Mouse (Mus musculus) limb, embryonic 13.5 days (tissue): Measurements from ENCODE around the gene Tmem158. TPM values are rescaled to one million over a fixed set of nuclear protein-coding genes. Genes with fewer than 3 reads are reported as not detected.

Source experiments
- ATAC-seq: fragments of 200-750 bp; cut with Nextera tagmentation; 2 replicates; pipeline ENCODE4 v1.8.0; 2017; ENCODE audit warnings: low read depth, moderate number of reproducible peaks, moderate TSS enrichment; ENCODE audit not compliant: low FRiP score
- H3K27ac ChIP-seq: fragments of 300-500 bp; sonication (generic); 2 replicates; pipeline ENCODE4 v1.5.1; 2015; ENCODE audit warnings: inconsistent platforms, mild to moderate bottlenecking, moderate library complexity
- H3K27me3 ChIP-seq: fragments of 300-500 bp; sonication (generic); 2 replicates; pipeline ENCODE4 v1.6.1; 2015; ENCODE audit warnings: mild to moderate bottlenecking, inconsistent platforms
- H3K36me3 ChIP-seq: fragments of 300-500 bp; sonication (generic); 2 replicates; pipeline ENCODE4 v1.6.1; 2015; ENCODE audit warnings: inconsistent platforms, mild to moderate bottlenecking, moderate library complexity
- H3K4me1 ChIP-seq: fragments of 300-500 bp; sonication (generic); 2 replicates; pipeline ENCODE4 v1.6.1; 2015; ENCODE audit warnings: inconsistent platforms
- H3K4me2 ChIP-seq: fragments of 300-500 bp; sonication (generic); replicated peaks from 2 replicates; pipeline ENCODE4 v1.6.1; 2015; ENCODE audit warnings: inconsistent platforms, mild to moderate bottlenecking, moderate library complexity
- H3K4me3 ChIP-seq: fragments of 300-500 bp; sonication (generic); 2 replicates; pipeline ENCODE4 v1.5.1; 2015; ENCODE audit warnings: moderate library complexity, mild to moderate bottlenecking, inconsistent platforms
- H3K9ac ChIP-seq: fragments of 300-500 bp; sonication (generic); 2 replicates; pipeline ENCODE4 v1.6.1; 2015; ENCODE audit warnings: mild to moderate bottlenecking, inconsistent platforms
- H3K9me3 ChIP-seq: fragments of 300-500 bp; sonication (generic); 2 replicates; pipeline ENCODE4 v1.6.1; 2016; ENCODE audit warnings: inconsistent platforms
- WGBS: fragments of 180-500 bp; shearing (Covaris S2); methylation state at CpG from one replicate; pipeline ENCODE4 v1.1.7; 2015; 5-methylcytosine and 5-hydroxymethylcytosine counted together
- polyA plus RNA-seq: library from polyadenylated mRNA; unstranded; fragments of >200 nt; fragmentation: Nextera tagmentation; extraction: Ambion mirVana; gene quantifications from 2 replicates; pipeline ENCODE4 v1.2.1, GENCODE M21; 2015

Tmem158 gene
- polyA plus RNA-seq, 1 experiment from 2014 or later: 15.3 TPM

DNA sequence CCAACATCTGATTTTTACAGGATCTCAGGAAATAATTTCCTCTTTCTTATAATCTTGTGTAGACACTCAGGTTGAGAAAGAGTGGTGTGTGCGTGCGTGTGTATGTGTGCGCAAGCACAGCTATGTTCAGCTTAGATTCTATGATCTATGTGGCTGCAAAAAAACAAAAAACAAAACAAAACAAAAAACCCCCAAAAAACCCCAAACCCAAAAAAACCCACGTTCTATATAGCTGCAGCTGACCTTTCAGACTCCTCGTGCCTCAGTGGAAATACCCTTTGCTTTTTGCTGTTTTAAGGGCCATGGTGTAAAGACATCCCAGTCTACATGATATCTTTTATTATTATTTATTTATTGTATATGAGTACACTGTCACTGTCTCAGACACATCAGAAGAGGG, 19.4 kb downstream of the Tmem158 start:
- ATAC-seq: no peak
- H3K9me3 ChIP-seq: no peaks in the 10 kb centered on the region
- H3K36me3 ChIP-seq: no peaks in the 10 kb centered on the region
- WGBS: 88% methylated on average over 5 of the region's 5 CpGs
- no peak overlapping the region for H3K4me2 ChIP-seq
- no peak overlapping the region for H3K27ac ChIP-seq
- no peaks in the 10 kb centered on the region for H3K27me3 ChIP-seq
- no peak overlapping the region for H3K9ac ChIP-seq
- H3K4me1 ChIP-seq: peaks cover 9% of the 10 kb centered on the region
- H3K4me3 ChIP-seq: no peak overlapping the region

DNA sequence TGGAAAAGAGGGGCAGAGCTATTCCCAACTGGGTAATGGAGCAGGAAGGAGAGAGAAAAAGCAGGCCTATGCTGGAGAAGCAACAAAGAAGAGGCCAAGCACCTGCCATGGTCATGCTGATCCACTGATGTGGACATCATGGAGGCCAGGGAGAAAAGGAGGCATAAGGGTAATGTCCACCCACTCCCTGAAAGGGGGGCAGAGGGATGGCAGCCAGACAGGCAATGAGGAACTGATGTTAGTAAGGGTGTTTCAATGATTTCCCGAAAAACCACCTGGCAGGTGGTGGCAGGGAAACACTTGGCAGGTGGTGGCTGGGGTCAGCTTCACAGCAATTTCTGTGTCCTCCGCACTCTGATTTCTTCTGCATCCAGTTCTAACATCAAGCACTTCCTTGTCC, 19.8 kb downstream of the Tmem158 start:
- H3K9ac ChIP-seq: no peak overlapping the region
- ATAC-seq: no peak
- peaks cover 9% of the 10 kb centered on the region for H3K4me1 ChIP-seq
- H3K36me3 ChIP-seq: no peaks in the 10 kb centered on the region
- WGBS: 81% methylated on average over 2 of the region's 2 CpGs
- no peaks in the 10 kb centered on the region for H3K27me3 ChIP-seq
- no peak overlapping the region for H3K27ac ChIP-seq
- H3K9me3 ChIP-seq: no peaks in the 10 kb centered on the region
- no peak overlapping the region for H3K4me3 ChIP-seq
- H3K4me2 ChIP-seq: no peak overlapping the region

DNA sequence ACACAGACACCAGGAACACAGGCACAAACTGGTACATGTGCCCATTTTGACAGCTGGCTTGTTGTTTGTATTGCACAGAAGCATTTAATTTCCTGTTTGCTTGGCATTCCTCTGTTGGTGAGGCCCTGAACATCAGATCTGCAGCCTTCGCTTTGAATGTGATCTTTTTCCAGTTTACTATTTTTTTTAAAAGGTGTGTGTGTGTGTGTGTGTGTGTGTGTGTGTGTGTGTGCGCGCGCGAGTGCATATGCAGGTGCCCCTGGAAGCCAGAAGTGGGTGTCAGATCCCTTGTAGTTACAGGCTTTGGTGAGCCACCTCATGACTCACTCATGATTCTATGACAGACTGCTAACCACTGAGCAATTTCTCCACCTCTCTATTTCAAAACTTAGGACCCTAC, 20.3 kb downstream of the Tmem158 start:
- no peak overlapping the region for H3K4me3 ChIP-seq
- no peak overlapping the region for H3K4me2 ChIP-seq
- H3K36me3 ChIP-seq: no peaks in the 10 kb centered on the region
- H3K4me1 ChIP-seq: peaks cover 9% of the 10 kb centered on the region
- H3K9me3 ChIP-seq: no peaks in the 10 kb centered on the region
- H3K27me3 ChIP-seq: no peaks in the 10 kb centered on the region
- WGBS: 95% methylated on average over 5 of the region's 5 CpGs
- ATAC-seq: no peak
- no peak overlapping the region for H3K27ac ChIP-seq
- no peak overlapping the region for H3K9ac ChIP-seq

DNA sequence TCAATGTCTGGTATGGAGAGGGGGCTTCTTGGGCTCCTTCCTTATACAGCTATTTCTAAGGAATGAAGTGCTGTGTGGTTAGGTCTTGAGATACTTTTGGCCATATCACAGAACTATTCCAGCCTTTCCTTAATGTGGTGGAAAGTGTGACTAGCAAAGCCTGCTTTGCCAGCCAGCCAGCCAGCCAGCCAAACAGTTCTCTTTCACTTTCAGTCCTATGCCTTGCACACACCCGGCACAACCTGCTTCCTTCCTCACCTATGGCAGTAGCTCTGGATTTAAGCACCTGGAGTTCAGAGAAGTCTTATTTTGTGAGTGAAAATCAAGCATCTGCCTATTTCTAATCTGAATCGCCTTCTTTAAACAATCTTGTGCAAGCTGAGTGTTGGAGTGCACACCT, 20.9 kb downstream of the Tmem158 start:
- Histone ChIP-seq H3K9me3 (no peaks in the 10 kb centered on the region), H3K4me1 (peaks cover 9% of the 10 kb centered on the region), H3K4me3 (no peak overlapping the region), H3K27me3 (no peaks in the 10 kb centered on the region), H3K4me2 (no peak overlapping the region), H3K27ac (no peak overlapping the region), H3K36me3 (no peaks in the 10 kb centered on the region), H3K9ac (no peak overlapping the region)
- 74% methylated on average over 2 of the region's 2 CpGs for WGBS
- no peak for ATAC-seq

DNA sequence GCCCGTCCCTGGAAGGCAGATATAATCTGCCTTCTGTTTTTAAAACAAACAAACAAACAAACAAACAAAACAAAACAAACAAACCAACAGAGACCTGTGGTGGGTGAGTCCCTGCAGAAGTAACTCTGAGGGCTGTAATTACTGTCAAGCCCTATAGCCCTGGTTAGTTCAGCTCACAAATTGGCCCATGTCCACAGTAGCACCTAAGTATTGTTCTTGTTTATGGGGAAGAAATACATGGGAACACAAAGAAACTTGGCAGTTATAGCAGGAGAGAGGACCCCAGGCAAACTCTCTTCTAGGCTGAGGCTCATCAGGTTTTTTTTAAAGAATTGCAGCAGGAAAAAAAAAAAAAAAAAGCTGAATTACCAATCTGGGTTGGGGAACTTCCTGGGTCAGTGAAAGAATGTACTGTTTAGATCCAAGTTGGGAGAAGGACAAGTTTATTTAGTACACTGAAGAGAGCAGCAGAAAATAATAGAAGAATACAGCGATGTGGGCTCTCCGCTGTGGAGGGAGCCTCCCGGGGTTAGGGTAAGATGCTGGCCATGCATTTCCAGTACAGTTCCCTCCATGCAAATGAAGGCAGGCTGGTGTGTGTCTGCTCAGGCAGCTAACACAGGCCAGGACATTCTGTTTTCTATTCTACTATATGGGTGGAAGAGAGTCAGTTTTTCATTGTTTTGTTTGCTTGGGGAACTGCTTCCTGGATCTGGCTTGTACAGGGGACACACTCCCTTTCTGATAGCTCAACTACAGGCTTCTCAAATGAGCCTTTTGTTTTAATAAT, 22.1 kb downstream of the Tmem158 start:
- no peak overlapping the region for H3K4me3 ChIP-seq
- no peak overlapping the region for H3K4me2 ChIP-seq
- 50% methylated on average over 4 of the region's 4 CpGs for WGBS
- no peak overlapping the region for H3K9ac ChIP-seq
- H3K4me1 ChIP-seq: peaks cover 9% of the 10 kb centered on the region
- peak overlapping the region; percentile 7; the same call in 1 of the 2 replicates for H3K27ac ChIP-seq
- H3K9me3 ChIP-seq: no peaks in the 10 kb centered on the region
- no peaks in the 10 kb centered on the region for H3K27me3 ChIP-seq
- no peak for ATAC-seq
- H3K36me3 ChIP-seq: no peaks in the 10 kb centered on the region

DNA sequence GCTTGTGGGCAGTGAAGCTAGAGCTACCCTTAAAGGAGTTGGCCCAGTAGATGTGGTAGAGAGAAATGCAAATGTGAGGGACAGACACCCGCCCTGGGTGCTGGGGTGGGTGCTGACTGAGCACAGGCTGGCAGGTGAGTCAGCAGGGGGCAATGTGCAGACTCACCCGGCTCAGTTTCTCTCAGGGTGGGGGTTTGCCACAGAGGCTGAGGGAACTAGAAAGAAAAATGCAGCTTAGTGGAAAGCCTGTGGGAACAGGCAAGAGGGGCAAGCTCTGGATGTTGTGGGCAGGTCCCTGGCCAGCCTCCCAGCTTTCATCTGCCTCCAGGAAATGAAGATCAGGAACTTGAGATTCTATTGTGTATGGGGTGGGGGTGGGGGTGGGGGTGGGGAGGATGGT, 22.8 kb downstream of the Tmem158 start:
- no peak for ATAC-seq
- H3K4me1 ChIP-seq: peaks cover 9% of the 10 kb centered on the region
- no peaks in the 10 kb centered on the region for H3K9me3 ChIP-seq
- 30% methylated on average over 2 of the region's 2 CpGs for WGBS
- H3K9ac ChIP-seq: no peak overlapping the region
- H3K36me3 ChIP-seq: no peaks in the 10 kb centered on the region
- H3K4me3 ChIP-seq: no peak overlapping the region
- H3K27ac ChIP-seq: no peak overlapping the region
- no peak overlapping the region for H3K4me2 ChIP-seq
- H3K27me3 ChIP-seq: no peaks in the 10 kb centered on the region

DNA sequence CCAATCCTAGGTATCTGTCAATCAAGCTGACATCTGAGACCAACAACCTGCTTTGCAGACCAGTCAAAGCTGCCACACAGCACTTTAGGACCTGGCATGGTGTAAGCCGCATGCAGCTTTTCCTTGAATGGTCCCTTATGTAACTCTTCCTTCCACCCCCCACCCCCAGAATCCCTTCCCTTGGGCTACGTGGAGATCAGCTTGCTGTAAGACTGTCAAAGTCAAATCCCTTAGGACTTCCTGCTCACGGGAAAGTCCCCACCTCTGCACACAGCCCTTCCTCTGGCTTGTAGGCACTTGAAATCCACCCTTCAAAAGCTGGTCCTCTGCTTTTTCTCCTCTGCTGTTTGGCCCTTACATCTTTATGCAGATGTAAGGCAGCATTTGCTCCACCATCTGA, 24.9 kb downstream of the Tmem158 start:
- no peaks in the 10 kb centered on the region for H3K36me3 ChIP-seq
- no peak overlapping the region for H3K27ac ChIP-seq
- no peak overlapping the region for H3K4me2 ChIP-seq
- H3K9me3 ChIP-seq: no peaks in the 10 kb centered on the region
- H3K27me3 ChIP-seq: no peaks in the 10 kb centered on the region
- no peak overlapping the region for H3K9ac ChIP-seq
- no peak overlapping the region for H3K4me3 ChIP-seq
- peaks cover 9% of the 10 kb centered on the region for H3K4me1 ChIP-seq
- ATAC-seq: no peak
- WGBS: 36% methylated on average over 3 of the region's 3 CpGs

DNA sequence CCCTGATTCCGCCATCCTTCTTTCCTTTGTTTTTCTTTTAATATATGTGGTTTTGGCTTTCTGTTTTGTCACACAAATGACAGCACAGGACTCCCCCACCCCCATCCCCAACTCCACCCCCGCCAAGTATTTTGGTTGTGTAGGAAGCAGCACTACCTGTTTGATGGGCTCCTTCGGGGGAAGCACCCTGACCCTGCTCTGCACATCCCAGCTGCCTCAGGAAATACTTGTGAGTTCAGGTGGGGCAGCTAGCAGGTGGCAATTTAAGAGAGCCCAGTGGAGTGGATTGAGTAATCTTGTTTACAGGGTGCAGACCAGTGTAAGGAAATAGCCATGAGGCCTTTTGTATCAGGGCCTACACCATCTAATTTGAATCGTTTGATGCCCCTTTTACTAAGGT, 30.7 kb downstream of the Tmem158 start:
- no peak overlapping the region for H3K27ac ChIP-seq
- WGBS: 76% methylated on average over 4 of the region's 4 CpGs

DNA sequence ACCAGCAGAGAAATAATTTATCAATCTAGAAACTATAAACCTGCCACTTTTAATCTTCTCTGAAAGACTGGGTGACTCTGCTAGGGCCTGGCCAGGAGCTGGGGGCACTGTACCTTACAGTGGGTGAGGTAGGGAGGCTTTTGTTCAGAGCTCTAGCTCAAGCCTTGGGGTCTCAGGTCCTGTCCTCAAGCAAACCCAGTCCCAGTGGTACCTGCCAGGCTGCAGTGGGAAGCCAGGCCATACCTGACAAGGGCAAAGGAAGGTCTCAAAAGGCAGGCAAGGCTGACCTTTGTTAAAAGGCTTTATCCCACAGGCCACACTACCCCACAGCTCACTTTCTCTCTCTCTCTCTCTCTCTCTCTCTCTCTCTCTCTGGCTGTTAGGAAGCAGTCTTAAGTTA, 31.9 kb downstream of the Tmem158 start:
- H3K27ac ChIP-seq: no peak overlapping the region
- no peak overlapping the region for H3K4me2 ChIP-seq
- no peaks in the 10 kb centered on the region for H3K4me1 ChIP-seq
- H3K9ac ChIP-seq: no peak overlapping the region
- H3K36me3 ChIP-seq: no peaks in the 10 kb centered on the region
- ATAC-seq: no peak
- H3K27me3 ChIP-seq: no peaks in the 10 kb centered on the region
- H3K4me3 ChIP-seq: no peak overlapping the region
- H3K9me3 ChIP-seq: no peaks in the 10 kb centered on the region

More for the DNA sequence above, 30.7 kb downstream of the Tmem158 start:
- H3K27me3 ChIP-seq: no peaks in the 10 kb centered on the region
- no peak overlapping the region for H3K4me2 ChIP-seq
- no peak overlapping the region for H3K9ac ChIP-seq
- H3K36me3 ChIP-seq: no peaks in the 10 kb centered on the region
- no peaks in the 10 kb centered on the region for H3K4me1 ChIP-seq
- ATAC-seq: no peak
- H3K4me3 ChIP-seq: no peak overlapping the region
- no peaks in the 10 kb centered on the region for H3K9me3 ChIP-seq

DNA sequence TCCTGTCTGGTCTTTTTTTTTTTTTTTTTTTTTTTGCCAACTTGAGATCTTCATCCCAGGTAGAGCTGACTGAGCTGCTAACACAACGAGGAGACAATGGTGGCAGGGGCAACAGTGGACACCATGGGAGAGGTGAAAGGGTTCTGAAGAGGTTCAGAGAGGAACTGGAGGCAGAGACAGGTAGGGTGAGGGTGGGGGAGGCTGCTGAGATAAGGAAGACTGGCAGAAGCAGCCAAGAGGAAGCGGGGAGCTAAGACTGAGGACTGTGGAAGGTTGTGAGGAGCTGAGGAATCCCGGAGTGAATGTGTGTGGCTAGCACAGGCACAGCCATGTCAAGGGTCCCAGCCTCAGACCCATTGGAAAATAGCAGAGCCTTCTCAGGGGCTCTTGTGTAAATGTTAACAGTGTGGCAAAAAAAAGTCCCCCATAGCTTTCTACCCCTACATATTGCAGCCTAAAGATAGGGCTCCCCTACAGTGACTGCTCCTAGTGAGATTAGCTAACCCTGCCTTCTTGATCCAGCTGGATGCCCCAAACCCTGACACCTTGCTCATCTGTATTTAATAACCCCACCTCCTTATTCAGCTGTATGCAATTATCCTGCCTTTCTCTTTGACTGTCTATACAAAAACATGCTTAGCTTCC, 33.3 kb downstream of the Tmem158 start:
- H3K9ac ChIP-seq: no peak overlapping the region
- H3K4me1 ChIP-seq: no peaks in the 10 kb centered on the region
- no peak overlapping the region for H3K4me3 ChIP-seq
- 83% methylated on average over 3 of the region's 3 CpGs for WGBS
- H3K9me3 ChIP-seq: no peaks in the 10 kb centered on the region
- H3K4me2 ChIP-seq: no peak overlapping the region
- no peak overlapping the region for H3K27ac ChIP-seq
- ATAC-seq: no peak
- H3K36me3 ChIP-seq: no peaks in the 10 kb centered on the region
- no peaks in the 10 kb centered on the region for H3K27me3 ChIP-seq

DNA sequence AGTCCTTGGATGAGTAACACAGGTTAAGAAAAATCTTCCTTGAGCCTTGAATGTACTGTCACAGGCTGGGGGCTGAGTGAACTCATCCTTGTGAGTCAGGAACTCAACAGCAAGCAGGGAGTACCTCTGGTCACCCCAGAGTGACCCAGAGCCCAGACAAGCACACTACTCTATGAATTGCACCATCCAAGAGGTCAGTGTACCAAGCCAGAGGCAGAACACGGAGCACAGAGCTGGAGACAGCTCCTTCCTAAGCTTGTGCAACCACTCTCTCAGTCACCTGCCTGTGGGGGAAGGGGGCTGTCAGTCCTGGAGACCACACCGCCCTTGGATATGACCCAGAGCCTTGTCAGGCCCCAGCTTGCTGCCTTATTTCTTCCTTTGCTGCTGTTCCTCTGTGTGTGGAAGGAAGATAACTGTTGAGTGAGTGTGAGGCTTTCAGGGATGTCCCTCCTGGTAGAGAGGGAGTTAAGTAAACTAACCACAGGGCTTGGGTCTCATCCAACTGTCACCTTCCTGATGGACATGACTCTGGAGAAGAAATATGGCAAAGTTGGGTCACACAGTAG, 35.6 kb downstream of the Tmem158 start:
- no peaks in the 10 kb centered on the region for H3K36me3 ChIP-seq
- 61% methylated on average over 2 of the region's 2 CpGs for WGBS
- H3K9me3 ChIP-seq: no peaks in the 10 kb centered on the region
- no peaks in the 10 kb centered on the region for H3K4me1 ChIP-seq
- no peak overlapping the region for H3K4me3 ChIP-seq
- H3K4me2 ChIP-seq: no peak overlapping the region
- no peak overlapping the region for H3K9ac ChIP-seq
- no peak overlapping the region for H3K27ac ChIP-seq
- ATAC-seq: no peak
- no peaks in the 10 kb centered on the region for H3K27me3 ChIP-seq

DNA sequence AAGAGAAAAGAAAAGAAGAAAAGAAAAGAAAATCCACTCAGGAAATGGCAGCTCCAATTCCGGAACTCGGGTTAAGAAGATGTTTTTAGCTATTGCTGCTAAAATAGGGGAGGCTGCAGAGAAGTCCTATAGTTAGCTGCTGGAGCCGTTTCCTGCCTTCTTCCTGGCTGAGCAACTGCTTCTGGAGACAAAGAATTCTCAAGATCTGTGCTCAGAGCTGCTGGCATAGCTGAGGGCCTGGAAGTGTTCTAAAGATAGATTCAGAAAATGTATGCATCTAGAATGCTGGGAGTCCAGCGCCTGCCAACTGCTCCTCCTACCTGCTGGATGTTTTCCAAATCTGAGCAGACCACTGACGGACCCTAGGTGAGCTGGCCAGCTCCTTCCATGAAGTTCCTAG, 40.7 kb downstream of the Tmem158 start:
- no peak for ATAC-seq
- H3K9me3 ChIP-seq: no peaks in the 10 kb centered on the region
- no peak overlapping the region for H3K4me2 ChIP-seq
- H3K4me1 ChIP-seq: peaks cover 5% of the 10 kb centered on the region; the same call in 1 of the 2 replicates
- WGBS: 60% methylated on average over 5 of the region's 5 CpGs
- no peaks in the 10 kb centered on the region for H3K36me3 ChIP-seq
- H3K4me3 ChIP-seq: no peak overlapping the region
- no peak overlapping the region for H3K27ac ChIP-seq
- peaks cover 23% of the 10 kb centered on the region for H3K27me3 ChIP-seq
- H3K9ac ChIP-seq: no peak overlapping the region
